Mouse (Mus musculus) neural tube, embryonic 14.5 days (tissue): Measurements from ENCODE around the gene Gm5134. TPM values are rescaled to one million over a fixed set of nuclear protein-coding genes. Genes with fewer than 3 reads are reported as not detected.

Source experiments
- ATAC-seq: fragments of 200-750 bp; cut with Nextera tagmentation; 2 replicates; pipeline ENCODE4 v1.8.0; 2017; ENCODE audit warnings: low read depth, mild to moderate bottlenecking, moderate TSS enrichment, moderate library complexity
- H3K27ac ChIP-seq: fragments of 300-500 bp; sonication (generic); 2 replicates; pipeline ENCODE4 v1.5.1; 2014; ENCODE audit warnings: low read depth, mild to moderate bottlenecking, control low read depth, low read length, moderate library complexity, mixed read lengths
- H3K27me3 ChIP-seq: fragments of 300-500 bp; sonication (generic); 2 replicates; pipeline ENCODE4 v1.6.1; 2014; ENCODE audit warnings: low read length; ENCODE audit not compliant: control insufficient read depth, insufficient read depth
- H3K36me3 ChIP-seq: fragments of 300-500 bp; sonication (generic); 2 replicates; pipeline ENCODE4 v1.6.1; 2014; ENCODE audit warnings: low read length, mixed read lengths; ENCODE audit not compliant: control insufficient read depth, insufficient read depth
- H3K4me1 ChIP-seq: fragments of 300-500 bp; sonication (generic); 2 replicates; pipeline ENCODE4 v1.6.1; 2014; ENCODE audit warnings: low read length; ENCODE audit not compliant: control insufficient read depth, insufficient read depth
- H3K4me2 ChIP-seq: fragments of 300-500 bp; sonication (generic); 2 replicates; pipeline ENCODE4 v1.6.1; 2014; ENCODE audit warnings: mild to moderate bottlenecking, low read depth, low read length, control low read depth
- H3K4me3 ChIP-seq: fragments of 300-500 bp; sonication (generic); 2 replicates; pipeline ENCODE4 v1.5.1; 2014; ENCODE audit warnings: low read depth, low read length, control low read depth, mixed read lengths
- H3K9ac ChIP-seq: fragments of 300-500 bp; sonication (generic); replicated peaks from 2 replicates; pipeline ENCODE4 v1.6.1; 2014; ENCODE audit warnings: low read depth, mild to moderate bottlenecking, control low read depth, low read length, mixed read lengths
- H3K9me3 ChIP-seq: fragments of 300-500 bp; sonication (generic); 2 replicates; pipeline ENCODE4 v1.6.1; 2016; ENCODE audit warnings: low read length; ENCODE audit not compliant: control insufficient read depth
- WGBS: fragments of 180-500 bp; shearing (Covaris S2); extraction: QIAGEN DNeasy Blood & Tissue Kit; methylation state at CpG from one replicate; pipeline ENCODE4 v1.1.7; 2014; 5-methylcytosine and 5-hydroxymethylcytosine counted together
- polyA plus RNA-seq: library from polyadenylated mRNA; unstranded; fragments of >200 nt; fragmentation: Nextera tagmentation; extraction: Ambion mirVana; gene quantifications from 2 replicates; pipeline ENCODE4 v1.2.1, GENCODE M21; 2014

Gene Gm5134
- polyA plus RNA-seq, 1 experiment from 2014 or later = 0.17 TPM

GRCm38 (mm10) chr10:75944066-75944772 lies 10.1 kb upstream of the Gm5134 start:
- H3K27me3 ChIP-seq = no peaks in the 10 kb centered on the region
- H3K27ac ChIP-seq = peak overlapping the region; percentile 46; the same call in 1 of the 2 replicates
- H3K4me3 ChIP-seq = no peak overlapping the region
- peaks cover 3% of the 10 kb centered on the region; the same call in 1 of the 2 replicates for H3K4me1 ChIP-seq
- no peak overlapping the region for H3K4me2 ChIP-seq
- H3K36me3 ChIP-seq = no peaks in the 10 kb centered on the region
- peak; percentile 48; the same call in 1 of the 2 replicates for ATAC-seq
- H3K9ac ChIP-seq = no peak overlapping the region; the same call in 1 of the 2 replicates
- WGBS = 10% methylated on average over 11 of the region's 11 CpGs
- no peaks in the 10 kb centered on the region for H3K9me3 ChIP-seq

GRCm38 (mm10) chr10:75945213-75945612 lies 9.1 kb upstream of the Gm5134 start:
- Histone ChIP-seq H3K4me1 (peaks cover 3% of the 10 kb centered on the region; the same call in 1 of the 2 replicates), H3K27me3 (no peaks in the 10 kb centered on the region), H3K4me2 (no peak overlapping the region), H3K9me3 (no peaks in the 10 kb centered on the region), H3K4me3 (no peak overlapping the region), H3K36me3 (no peaks in the 10 kb centered on the region), H3K27ac (no peak overlapping the region), H3K9ac (no peak overlapping the region)
- WGBS = 91% methylated on average over 7 of the region's 7 CpGs
- ATAC-seq = no peak

- no peak overlapping the region for H3K4me3 ChIP-seq
- H3K4me2 ChIP-seq = no peak overlapping the region
- no peak overlapping the region for H3K9ac ChIP-seq
- WGBS = 90% methylated on average over 7 of the region's 7 CpGs
- H3K9me3 ChIP-seq = no peaks in the 10 kb centered on the region
- H3K36me3 ChIP-seq = no peaks in the 10 kb centered on the region
- no peaks in the 10 kb centered on the region for H3K27me3 ChIP-seq
- ATAC-seq = no peak
- peaks cover 7% of the 10 kb centered on the region; the same call in 1 of the 2 replicates for H3K4me1 ChIP-seq
- H3K27ac ChIP-seq = no peak overlapping the region
Observed at GRCm38 (mm10) chr10:75945896-75946295, 8.4 kb upstream of the Gm5134 start.

- Histone ChIP-seq H3K36me3 (no peaks in the 10 kb centered on the region), H3K4me1 (peaks cover 12% of the 10 kb centered on the region; the same call in 1 of the 2 replicates), H3K9me3 (no peaks in the 10 kb centered on the region), H3K27me3 (no peaks in the 10 kb centered on the region), H3K4me3 (no peak overlapping the region), H3K4me2 (no peak overlapping the region), H3K9ac (no peak overlapping the region), H3K27ac (no peak overlapping the region)
- ATAC-seq = no peak
- 74% methylated on average over 5 of the region's 5 CpGs for WGBS
Observed at GRCm38 (mm10) chr10:75948079-75948478, 6.2 kb upstream of the Gm5134 start.

- no peaks in the 10 kb centered on the region for H3K27me3 ChIP-seq
- H3K4me1 ChIP-seq = 0 out of 2 replicates have a peak, but pooled peaks cover 9% of the 10 kb centered on the region
- H3K36me3 ChIP-seq = no peaks in the 10 kb centered on the region
- no peak for ATAC-seq
- no peak overlapping the region; the same call in 1 of the 2 replicates for H3K9ac ChIP-seq
- WGBS = 85% methylated on average over 22 of the region's 22 CpGs
- H3K9me3 ChIP-seq = no peaks in the 10 kb centered on the region
- no peak overlapping the region for H3K27ac ChIP-seq
- no peak overlapping the region for H3K4me3 ChIP-seq
- H3K4me2 ChIP-seq = no peak overlapping the region
Observed at GRCm38 (mm10) chr10:75949053-75950045, 5.0 kb upstream of the Gm5134 start.

GRCm38 (mm10) chr10:75950791-75951210 lies 3.5 kb upstream of the Gm5134 start:
- WGBS = 3% methylated on average over 20 of the region's 23 CpGs
- peak; percentile 65 for ATAC-seq
- H3K36me3 ChIP-seq = no peaks in the 10 kb centered on the region
- H3K27me3 ChIP-seq = no peaks in the 10 kb centered on the region
- no peaks in the 10 kb centered on the region for H3K9me3 ChIP-seq
- H3K4me1 ChIP-seq = 0 out of 2 replicates have a peak, but pooled peaks cover 9% of the 10 kb centered on the region
- H3K27ac ChIP-seq = no peak overlapping the region
- peak overlapping the region; percentile 77 for H3K4me2 ChIP-seq
- peak overlapping the region; percentile 53 for H3K9ac ChIP-seq
- H3K4me3 ChIP-seq = peak overlapping the region; percentile 28

GRCm38 (mm10) chr10:75951424-75952050 lies 2.8 kb upstream of the Gm5134 start:
- Histone ChIP-seq H3K9ac (peak overlapping the region; percentile 53; the same call in 1 of the 2 replicates), H3K4me1 (0 out of 2 replicates have a peak, but pooled peaks cover 9% of the 10 kb centered on the region), H3K27ac (no peak overlapping the region), H3K27me3 (no peaks in the 10 kb centered on the region), H3K4me2 (peak overlapping the region; percentile 77), H3K36me3 (no peaks in the 10 kb centered on the region), H3K4me3 (peak overlapping the region; percentile 28), H3K9me3 (no peaks in the 10 kb centered on the region)
- WGBS = 5% methylated on average over 13 of the region's 13 CpGs
- ATAC-seq = peak; percentile 3; the same call in 1 of the 2 replicates

- H3K4me3 ChIP-seq = no peak overlapping the region
- no peak overlapping the region for H3K4me2 ChIP-seq
- H3K27ac ChIP-seq = no peak overlapping the region
- no peak for ATAC-seq
- H3K27me3 ChIP-seq = no peaks in the 10 kb centered on the region
- no peaks in the 10 kb centered on the region for H3K9me3 ChIP-seq
- 95% methylated on average over 10 of the region's 10 CpGs for WGBS
- no peaks in the 10 kb centered on the region for H3K36me3 ChIP-seq
- H3K9ac ChIP-seq = no peak overlapping the region
- no peaks in the 10 kb centered on the region for H3K4me1 ChIP-seq
Observed at GRCm38 (mm10) chr10:75973846-75974245, 19.5 kb downstream of the Gm5134 start.
